Mouse (Mus musculus): ENCODE data around the gene Odaph. TPM values are rescaled to one million over a fixed set of nuclear protein-coding genes. Genes with fewer than 3 reads are reported as not detected.
A peak's percentile ranks its signal among the peaks of the same experiment; 100 is the strongest.

Odaph gene
- polyA plus RNA-seq, 1 experiment from 2014 or later = not detected

DNA sequence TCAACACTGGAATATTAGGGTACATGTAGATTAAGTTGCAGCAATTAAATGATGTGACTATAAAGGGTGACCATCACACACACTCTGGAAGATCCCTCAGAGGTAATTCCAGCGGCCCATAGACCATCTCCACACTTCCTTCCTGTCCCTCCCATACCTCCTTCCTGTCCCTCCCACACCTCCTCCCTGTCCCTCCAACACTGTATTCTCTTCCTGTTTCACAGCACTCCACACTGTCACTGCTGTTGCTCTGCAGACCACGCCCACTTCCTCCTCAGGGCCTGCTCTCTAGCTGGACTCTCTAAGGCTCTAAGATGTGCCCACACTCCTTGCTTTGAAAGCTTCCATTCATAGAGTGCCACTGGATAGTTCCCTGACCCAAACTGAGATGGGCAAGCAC is 13.5 kb downstream of the Odaph start:
- 69% methylated on average over 2 of the region's 2 CpGs for WGBS
- H3K4me1 ChIP-seq = no peaks in the 10 kb centered on the region
- no peaks in the 10 kb centered on the region for H3K36me3 ChIP-seq (replicated peaks)
- H3K4me3 ChIP-seq = no peak overlapping the region
- H3K27ac ChIP-seq = no peak overlapping the region
- DNase-seq (ENCODE audit: extremely low spot score, low spot score) = no peak
- no peaks in the 10 kb centered on the region for H3K27me3 ChIP-seq (ENCODE audit: poor library complexity, severe bottlenecking)
- H3K9me3 ChIP-seq = peaks cover 10% of the 10 kb centered on the region; the same call in 1 of the 2 replicates

DNA sequence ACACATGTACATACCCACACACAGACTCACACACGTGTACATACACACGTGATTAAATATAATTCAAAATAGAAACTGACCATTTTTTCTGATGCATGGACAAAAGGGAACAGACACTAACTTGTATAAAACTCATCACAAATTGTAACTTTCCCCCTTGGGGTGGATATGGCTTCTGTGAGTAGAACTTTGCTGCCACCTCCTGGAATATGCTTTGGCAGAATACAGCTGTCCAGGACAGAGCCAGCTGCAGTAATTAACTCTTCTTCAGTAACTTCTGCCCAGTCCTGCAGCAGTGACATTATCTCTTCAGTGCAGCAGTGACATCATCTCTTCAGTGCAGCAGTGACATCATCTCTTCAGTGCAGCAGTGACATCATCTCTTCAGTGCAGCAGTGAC is 15.7 kb downstream of the Odaph start:
- Histone ChIP-seq H3K9me3 (peaks cover 10% of the 10 kb centered on the region; the same call in 1 of the 2 replicates), H3K4me3 (no peak overlapping the region), H3K27ac (no peak overlapping the region), H3K27me3 (ENCODE audit: poor library complexity, severe bottlenecking) (no peaks in the 10 kb centered on the region), H3K4me1 (no peaks in the 10 kb centered on the region), H3K36me3 (replicated peaks) (no peaks in the 10 kb centered on the region)
- no peak for DNase-seq (ENCODE audit: extremely low spot score, low spot score)
- WGBS = 69% methylated on average over 2 of the region's 2 CpGs

DNA sequence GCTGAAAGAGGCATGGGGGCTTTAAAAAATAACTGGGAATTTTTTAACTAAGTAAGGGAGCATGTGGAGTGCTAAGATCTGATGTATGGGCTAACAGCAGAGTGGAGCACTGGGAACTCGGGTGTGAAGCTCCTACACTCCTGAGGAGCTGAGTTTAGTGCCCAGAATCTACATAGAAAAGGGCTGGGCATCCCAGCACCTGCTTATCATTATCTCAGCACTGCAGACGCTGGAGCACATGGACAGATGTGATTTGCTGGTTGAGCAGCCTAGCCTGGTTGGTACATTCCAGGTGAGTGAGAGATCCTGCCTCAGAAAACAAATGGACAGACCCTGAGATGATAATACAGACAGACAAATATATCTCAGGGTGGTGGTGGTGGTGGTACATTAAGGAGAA is 22.6 kb downstream of the Odaph start:
- Histone ChIP-seq H3K4me1 (no peaks in the 10 kb centered on the region), H3K36me3 (replicated peaks) (no peaks in the 10 kb centered on the region), H3K27me3 (ENCODE audit: poor library complexity, severe bottlenecking) (no peaks in the 10 kb centered on the region), H3K4me3 (no peak overlapping the region), H3K9me3 (no peaks in the 10 kb centered on the region), H3K27ac (no peak overlapping the region)
- 31% methylated on average over 2 of the region's 2 CpGs for WGBS
- no peak for DNase-seq (ENCODE audit: extremely low spot score, low spot score)

DNA sequence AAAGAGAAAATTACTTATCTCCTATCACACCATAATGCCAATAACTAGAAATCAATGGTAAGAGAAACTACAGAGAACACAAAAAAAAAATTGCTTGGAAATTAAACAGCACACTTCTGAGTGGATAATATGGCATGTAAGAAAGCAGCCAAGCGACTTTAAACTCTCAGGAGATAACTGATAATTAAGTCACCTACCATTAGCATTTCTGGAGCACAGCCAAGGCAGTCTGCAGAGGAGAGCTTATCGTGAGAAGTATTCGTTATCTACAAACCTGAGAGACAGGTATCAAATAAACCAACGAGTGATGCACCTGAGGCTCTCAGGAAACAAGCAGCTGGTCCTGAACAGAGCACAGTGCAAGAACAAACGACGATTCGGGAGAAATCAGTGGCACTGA is 24.5 kb downstream of the Odaph start:
- WGBS = 83% methylated on average over 7 of the region's 7 CpGs
- Histone ChIP-seq H3K27ac (no peak overlapping the region), H3K4me3 (no peak overlapping the region), H3K36me3 (replicated peaks) (no peaks in the 10 kb centered on the region), H3K9me3 (no peaks in the 10 kb centered on the region), H3K4me1 (no peaks in the 10 kb centered on the region), H3K27me3 (ENCODE audit: poor library complexity, severe bottlenecking) (no peaks in the 10 kb centered on the region)
- DNase-seq (ENCODE audit: extremely low spot score, low spot score) = no peak

DNA sequence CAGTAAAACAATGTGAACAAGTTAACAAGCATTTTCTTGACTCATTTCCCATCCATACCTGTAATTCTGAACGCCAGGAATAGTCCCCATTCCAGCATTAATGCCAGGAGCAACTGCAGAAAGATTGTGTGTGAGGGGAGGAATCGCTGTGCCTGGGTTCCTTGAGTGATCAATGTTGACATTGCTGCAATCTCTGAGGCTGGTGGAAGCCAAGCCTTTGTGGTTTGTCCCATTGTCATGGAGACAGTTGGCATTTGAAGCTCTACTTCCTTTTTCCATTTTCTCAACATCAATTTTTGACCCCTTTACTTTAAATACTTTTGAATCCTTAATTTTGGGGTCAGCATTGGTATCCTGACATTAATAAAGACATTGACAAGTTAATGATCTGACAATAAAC is 32.7 kb downstream of the Odaph start:
- Histone ChIP-seq H3K9me3 (no peaks in the 10 kb centered on the region), H3K4me1 (no peaks in the 10 kb centered on the region), H3K4me3 (no peak overlapping the region), H3K36me3 (replicated peaks) (no peaks in the 10 kb centered on the region), H3K27me3 (ENCODE audit: poor library complexity, severe bottlenecking) (no peaks in the 10 kb centered on the region), H3K27ac (no peak overlapping the region)
- DNase-seq (ENCODE audit: extremely low spot score, low spot score) = no peak
- 75% methylated on average over 2 of the region's 2 CpGs for WGBS

DNA sequence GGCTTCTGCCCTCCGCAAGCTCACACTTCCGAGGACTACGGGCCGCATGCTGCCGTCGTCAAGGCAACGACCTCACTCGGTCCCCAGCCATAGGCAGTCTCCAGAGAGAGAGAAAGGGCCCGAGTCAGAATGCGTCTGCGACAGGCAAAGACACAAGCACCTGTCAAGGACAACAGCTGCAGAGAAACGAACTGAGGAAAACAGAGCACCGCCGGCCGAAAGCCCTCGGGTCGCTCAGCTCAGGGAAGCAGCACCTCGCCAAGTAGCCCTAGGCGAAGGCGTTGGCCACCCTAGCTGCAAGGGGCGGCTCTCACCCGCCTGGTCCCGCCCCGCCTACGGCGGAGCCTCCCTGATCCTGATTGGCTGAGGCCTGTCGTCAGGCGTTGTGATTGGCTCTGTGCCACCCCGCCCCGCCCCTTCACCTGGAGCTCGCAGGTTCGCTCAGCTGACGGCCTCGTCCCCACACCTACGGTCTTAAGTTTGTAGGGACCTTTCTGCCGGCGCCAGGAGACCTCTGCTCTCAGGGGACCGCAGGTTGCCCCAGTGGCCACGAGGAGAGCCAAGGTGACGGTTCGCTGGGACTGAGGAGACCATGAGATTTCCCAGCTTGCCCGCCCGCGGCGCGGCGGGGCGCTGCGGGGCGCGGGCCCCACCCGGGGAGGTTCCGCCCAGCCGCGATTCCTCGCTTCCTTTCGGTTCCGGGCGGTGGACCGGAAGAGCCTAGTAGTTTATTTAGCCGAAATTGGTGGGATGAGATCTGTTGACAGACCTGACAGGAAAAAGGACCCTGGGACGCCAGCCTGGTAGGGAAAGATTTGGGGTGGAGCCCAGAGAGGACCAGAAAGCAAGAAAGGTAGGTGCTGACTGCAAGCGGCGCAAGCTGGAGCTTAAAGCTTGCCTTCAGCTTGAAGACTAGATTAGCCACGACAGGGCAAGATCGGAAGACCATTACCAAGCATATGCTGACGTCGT is 55.4 kb downstream of the Odaph start:
- Histone ChIP-seq H3K4me1 (peaks cover 13% of the 10 kb centered on the region), H3K4me3 (peak overlapping the region; percentile 85), H3K27ac (0 out of 2 replicates have a peak overlapping the region, but pooled peaks have one; percentile 48), H3K27me3 (ENCODE audit: poor library complexity, severe bottlenecking) (peaks cover 41% of the 10 kb centered on the region), H3K9me3 (no peaks in the 10 kb centered on the region), H3K36me3 (replicated peaks) (no peaks in the 10 kb centered on the region)
- under 1% methylated on average over 68 of the region's 68 CpGs for WGBS
- peak; percentile 84 for DNase-seq (ENCODE audit: extremely low spot score, low spot score)

DNA sequence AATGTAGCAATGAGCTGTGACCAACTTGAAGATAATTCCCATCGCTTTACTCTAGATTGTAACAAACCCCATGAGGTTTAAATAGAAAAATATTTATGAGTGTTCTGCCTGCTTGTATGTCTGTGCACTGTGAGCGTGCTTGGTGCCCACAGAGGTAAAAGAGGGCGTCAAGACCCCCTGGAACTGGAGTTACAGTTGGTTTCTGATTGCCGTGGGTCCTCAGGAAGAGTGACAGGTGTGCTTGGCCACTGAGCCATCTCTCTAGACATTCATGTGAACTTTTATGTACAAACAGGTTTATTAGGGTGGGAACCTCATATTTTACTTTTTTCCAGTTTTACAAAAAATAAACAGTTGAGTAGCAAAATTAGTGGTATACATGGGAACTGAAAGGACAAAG is 56.5 kb downstream of the Odaph start, which contains the start of gene Cdkl2:
TSS of gene Cdkl2 (minus strand) at position 101 of the 400 bp plus-strand sequence.
- Histone ChIP-seq H3K27me3 (ENCODE audit: poor library complexity, severe bottlenecking) (peaks cover 41% of the 10 kb centered on the region), H3K4me3 (peak within 1 kb of the TSS; percentile 85), H3K36me3 (replicated peaks) (no peaks in the 10 kb centered on the region), H3K27ac (0 out of 2 replicates have a peak within 1 kb of the TSS, but pooled peaks have one; percentile 48), H3K9me3 (no peaks in the 10 kb centered on the region), H3K4me1 (peaks cover 13% of the 10 kb centered on the region)
- no peak for DNase-seq (ENCODE audit: extremely low spot score, low spot score)
- WGBS = 74% methylated on average over 4 of the region's 4 CpGs

Other genes with a start within 250 kb of the Odaph start
- 59.7 and 59.9 TPM in 2 replicates for gene Rchy1, start 24.4 kb upstream of the Odaph start, polyA plus RNA-seq (2016; fragmentation: Nextera tagmentation; extraction: Ambion mirVana)
- gene Cdkl2, start 56.4 kb downstream of the Odaph start, polyA plus RNA-seq (2016; fragmentation: Nextera tagmentation; extraction: Ambion mirVana) = 0.15 and 0.35 TPM in 2 replicates
- 278 and 287 TPM in 2 replicates for gene G3bp2, start 96.2 kb downstream of the Odaph start, polyA plus RNA-seq (2016; fragmentation: Nextera tagmentation; extraction: Ambion mirVana)
- 37.0 and 38.8 TPM in 2 replicates for gene Uso1, start 150.5 kb downstream of the Odaph start, polyA plus RNA-seq (2016; fragmentation: Nextera tagmentation; extraction: Ambion mirVana)
- gene U90926, start 227.9 kb downstream of the Odaph start, polyA plus RNA-seq (2016; fragmentation: Nextera tagmentation; extraction: Ambion mirVana) = not detected in 2 replicates

Data from forebrain, embryonic 10.5 days (tissue).